Mouse (Mus musculus) forebrain, embryonic 14.5 days (tissue): Measurements from ENCODE around the gene Gkn3. TPM values are rescaled to one million over a fixed set of nuclear protein-coding genes. Genes with fewer than 3 reads are reported as not detected.

Source experiments
- ATAC-seq: fragments of 200-750 bp; cut with Nextera tagmentation; 2 replicates; pipeline ENCODE4 v1.8.0; 2017; ENCODE audit warnings: mild to moderate bottlenecking, moderate library complexity
- DNase-seq: peaks from one replicate; pipeline ENCODE4 v3.0.0-alpha.2; 2015; ENCODE audit warnings: low spot score
- H3K27ac ChIP-seq: fragments of 300-500 bp; sonication (generic); 2 replicates; pipeline ENCODE4 v1.5.1; 2014; ENCODE audit warnings: low read depth, mild to moderate bottlenecking, control low read depth, low read length, moderate library complexity
- H3K27me3 ChIP-seq: fragments of 300-500 bp; sonication (generic); replicated peaks from 2 replicates; pipeline ENCODE4 v1.6.1; 2014; ENCODE audit warnings: low read length, control low read depth, mixed read lengths; ENCODE audit not compliant: control insufficient read depth, insufficient read depth
- H3K36me3 ChIP-seq: fragments of 300-500 bp; sonication (generic); 2 replicates; pipeline ENCODE4 v1.6.1; 2014; ENCODE audit warnings: low read length, control low read depth; ENCODE audit not compliant: control insufficient read depth, insufficient read depth
- H3K4me1 ChIP-seq: fragments of 300-500 bp; sonication (generic); 2 replicates; pipeline ENCODE4 v1.6.1; 2014; ENCODE audit warnings: antibody characterized with exemption, low read length, control low read depth; ENCODE audit not compliant: control insufficient read depth, insufficient read depth
- H3K4me2 ChIP-seq: fragments of 300-500 bp; sonication (generic); 2 replicates; pipeline ENCODE4 v1.6.1; 2014; ENCODE audit warnings: mild to moderate bottlenecking, control low read depth, low read length
- H3K4me3 ChIP-seq: fragments of 300-500 bp; sonication (generic); 2 replicates; pipeline ENCODE4 v1.5.1; 2014; ENCODE audit warnings: low read depth, low read length, control low read depth
- H3K9ac ChIP-seq: fragments of 300-500 bp; sonication (generic); 2 replicates; pipeline ENCODE4 v1.6.1; 2014; ENCODE audit warnings: mild to moderate bottlenecking, low read length, control low read depth, moderate library complexity
- H3K9me3 ChIP-seq: fragments of 300-500 bp; sonication (generic); replicated peaks from 2 replicates; pipeline ENCODE4 v1.6.1; 2016; ENCODE audit warnings: low read length, control low read depth, mixed read lengths; ENCODE audit not compliant: control insufficient read depth
- WGBS: fragments of 180-500 bp; shearing (Covaris S2); extraction: QIAGEN DNeasy Blood & Tissue Kit; methylation state at CpG from one replicate; pipeline ENCODE4 v1.1.7; 2014; 5-methylcytosine and 5-hydroxymethylcytosine counted together
- polyA plus RNA-seq: library from polyadenylated mRNA; unstranded; fragments of >200 nt; fragmentation: Nextera tagmentation; extraction: Ambion mirVana; gene quantifications from 2 replicates; pipeline ENCODE4 v1.2.1, GENCODE M21; 2014

Gkn3 gene
- polyA plus RNA-seq, 1 experiment from 2014 or later = 0.42 TPM

GRCm38 (mm10) chr6:87401456-87401855, 12.7 kb upstream of the Gkn3 start:
- DNase-seq (no peak), ATAC-seq (no peak)
- Histone ChIP-seq H3K4me3 (no peak overlapping the region), H3K4me1 (no peaks in the 10 kb centered on the region), H3K27me3 (no peaks in the 10 kb centered on the region), H3K9ac (no peak overlapping the region), H3K9me3 (no peaks in the 10 kb centered on the region), H3K4me2 (no peak overlapping the region), H3K27ac (no peak overlapping the region), H3K36me3 (no peaks in the 10 kb centered on the region)
- 88% methylated on average over 6 of the region's 6 CpGs for WGBS

- H3K27me3 ChIP-seq = no peaks in the 10 kb centered on the region
- DNase-seq (no peak), ATAC-seq (no peak)
- no peaks in the 10 kb centered on the region for H3K9me3 ChIP-seq
- no peak overlapping the region for H3K27ac ChIP-seq
- WGBS = 65% methylated on average over 4 of the region's 4 CpGs
- no peaks in the 10 kb centered on the region for H3K4me1 ChIP-seq
- no peak overlapping the region for H3K4me3 ChIP-seq
- H3K4me2 ChIP-seq = no peak overlapping the region
- no peaks in the 10 kb centered on the region for H3K36me3 ChIP-seq
- no peak overlapping the region for H3K9ac ChIP-seq
These were observed 11.3 kb upstream of the Gkn3 start for GRCm38 (mm10) chr6:87399886-87400566.

GRCm38 (mm10) chr6:87399137-87399536, 10.4 kb upstream of the Gkn3 start:
- H3K4me3 ChIP-seq = no peak overlapping the region
- H3K4me2 ChIP-seq = no peak overlapping the region
- H3K36me3 ChIP-seq = no peaks in the 10 kb centered on the region
- H3K27ac ChIP-seq = no peak overlapping the region
- WGBS = 3% methylated on average over 5 of the region's 5 CpGs
- DNase-seq (peak; percentile 88), ATAC-seq (no peak)
- H3K9ac ChIP-seq = no peak overlapping the region
- H3K9me3 ChIP-seq = no peaks in the 10 kb centered on the region
- H3K4me1 ChIP-seq = no peaks in the 10 kb centered on the region
- no peaks in the 10 kb centered on the region for H3K27me3 ChIP-seq

- 91% methylated on average over 9 of the region's 9 CpGs for WGBS
- no peak overlapping the region for H3K27ac ChIP-seq
- no peak for ATAC-seq
These were observed 6.0 kb upstream of the Gkn3 start for GRCm38 (mm10) chr6:87394783-87395182.

GRCm38 (mm10) chr6:87393466-87394205, 4.9 kb upstream of the Gkn3 start:
- DNase-seq = no peak
- ATAC-seq = no peak
- WGBS = 72% methylated on average over 8 of the region's 8 CpGs

More at GRCm38 (mm10) chr6:87394783-87395182, 6.0 kb upstream of the Gkn3 start:
- Histone ChIP-seq H3K4me3 (no peak overlapping the region), H3K27me3 (no peaks in the 10 kb centered on the region), H3K9me3 (no peaks in the 10 kb centered on the region), H3K9ac (no peak overlapping the region), H3K4me1 (no peaks in the 10 kb centered on the region), H3K4me2 (no peak overlapping the region), H3K36me3 (no peaks in the 10 kb centered on the region)
- no peak for DNase-seq

GRCm38 (mm10) chr6:87389455-87389989, 787 bp upstream of the Gkn3 start:
- H3K4me3 ChIP-seq = no peak overlapping the region
- no peak for DNase-seq
- WGBS = 49% methylated on average over 5 of the region's 5 CpGs
- no peaks in the 10 kb centered on the region for H3K4me1 ChIP-seq
- no peak overlapping the region for H3K9ac ChIP-seq
- H3K27ac ChIP-seq = no peak overlapping the region
- H3K36me3 ChIP-seq = no peaks in the 10 kb centered on the region
- no peaks in the 10 kb centered on the region for H3K9me3 ChIP-seq
- no peak overlapping the region for H3K4me2 ChIP-seq
- ATAC-seq = no peak
- no peaks in the 10 kb centered on the region for H3K27me3 ChIP-seq

More at GRCm38 (mm10) chr6:87393466-87394205, 4.9 kb upstream of the Gkn3 start:
- Histone ChIP-seq H3K9me3 (no peaks in the 10 kb centered on the region), H3K27me3 (no peaks in the 10 kb centered on the region), H3K27ac (no peak overlapping the region), H3K4me1 (no peaks in the 10 kb centered on the region), H3K36me3 (no peaks in the 10 kb centered on the region), H3K9ac (no peak overlapping the region), H3K4me2 (no peak overlapping the region), H3K4me3 (no peak overlapping the region)

GRCm38 (mm10) chr6:87386681-87387080, 2.1 kb downstream of the Gkn3 start:
- no peaks in the 10 kb centered on the region for H3K9me3 ChIP-seq
- H3K9ac ChIP-seq = no peak overlapping the region
- H3K4me1 ChIP-seq = no peaks in the 10 kb centered on the region
- WGBS = 85% methylated on average over 10 of the region's 10 CpGs
- H3K4me3 ChIP-seq = no peak overlapping the region
- H3K27me3 ChIP-seq = no peaks in the 10 kb centered on the region
- no peak for DNase-seq
- no peak overlapping the region for H3K27ac ChIP-seq
- no peaks in the 10 kb centered on the region for H3K36me3 ChIP-seq
- no peak overlapping the region for H3K4me2 ChIP-seq
- no peak for ATAC-seq

- 12% methylated on average over 7 of the region's 7 CpGs for WGBS
- H3K36me3 ChIP-seq = no peaks in the 10 kb centered on the region
- no peak overlapping the region for H3K27ac ChIP-seq
- ATAC-seq = no peak
- H3K4me1 ChIP-seq = no peaks in the 10 kb centered on the region
- H3K4me2 ChIP-seq = no peak overlapping the region
- H3K9me3 ChIP-seq = no peaks in the 10 kb centered on the region
- H3K9ac ChIP-seq = no peak overlapping the region
- no peaks in the 10 kb centered on the region for H3K27me3 ChIP-seq
- H3K4me3 ChIP-seq = no peak overlapping the region
- DNase-seq = peak; percentile 89
These were observed 2.5 kb downstream of the Gkn3 start for GRCm38 (mm10) chr6:87386203-87386602.

- Histone ChIP-seq H3K4me3 (no peak overlapping the region), H3K4me2 (no peak overlapping the region; the same call in 1 of the 2 replicates), H3K9me3 (no peaks in the 10 kb centered on the region), H3K27me3 (no peaks in the 10 kb centered on the region), H3K9ac (no peak overlapping the region), H3K4me1 (no peaks in the 10 kb centered on the region), H3K36me3 (no peaks in the 10 kb centered on the region), H3K27ac (no peak overlapping the region)
- WGBS = 56% methylated on average over 5 of the region's 6 CpGs
- DNase-seq (peak; percentile 33), ATAC-seq (no peak)
These were observed 4.0 kb downstream of the Gkn3 start for GRCm38 (mm10) chr6:87384761-87385160.
